Mouse (Mus musculus): ENCODE data around the gene Slc30a3.
"Not testable (repeated sequence)": the region's sequence is repeated elsewhere in the genome, so short reads cannot be mapped to it uniquely, and the experiment has no call there.

The Slc30a3 gene

DNA sequence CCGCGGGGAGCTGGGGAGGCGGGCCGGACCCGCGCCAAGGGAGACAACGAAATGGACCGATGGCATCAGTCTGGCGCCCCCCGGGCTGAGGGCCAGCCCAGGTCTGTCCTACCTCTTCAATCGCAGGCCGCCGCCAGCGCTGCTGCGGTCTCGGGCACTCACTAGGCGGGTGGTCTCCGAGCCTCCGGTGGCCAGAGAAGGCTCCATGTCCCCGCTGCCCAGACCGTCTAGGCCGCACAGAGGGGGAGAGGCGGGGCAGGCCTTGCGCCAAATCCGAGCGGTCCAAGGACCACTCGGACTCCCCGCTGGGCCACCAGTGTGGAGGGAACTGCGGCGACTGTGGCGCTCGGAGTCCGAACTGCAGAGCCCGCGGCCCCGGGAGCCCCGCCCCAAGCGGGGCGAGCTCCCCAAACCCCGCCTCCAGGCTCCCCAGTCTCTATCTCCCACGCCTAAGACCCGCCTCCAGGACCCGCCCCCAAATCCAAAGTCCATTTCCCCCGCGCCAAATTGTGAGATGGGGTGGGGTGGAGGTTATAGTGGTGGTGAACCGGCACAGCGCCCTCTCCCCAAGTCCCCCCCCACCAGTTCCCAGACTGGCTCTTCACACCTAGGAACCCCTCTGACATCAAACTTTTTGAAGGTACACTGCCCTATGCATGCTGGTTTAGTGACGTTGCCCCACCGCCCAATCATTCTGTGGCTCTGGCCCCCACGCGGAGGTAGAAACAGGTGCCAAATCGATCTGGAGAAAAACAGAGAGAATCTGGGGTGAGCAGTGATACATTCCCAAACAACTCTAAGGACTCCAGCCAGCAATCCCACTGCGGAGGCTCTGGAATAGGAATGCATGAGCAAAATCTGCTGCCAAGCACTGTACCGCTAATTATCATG lies 14.6 kb downstream of the Slc30a3 start:
- DNase-seq (ENCODE audit: low spot score in 2 of 2) = peak in 1 of 2 experiments; percentile 43

GRCm38 (mm10) chr5:31092231-31092975 lies 15.6 kb downstream of the Slc30a3 start:
- DNase-seq (ENCODE audit: low spot score in 2 of 2) = no peak

DNA sequence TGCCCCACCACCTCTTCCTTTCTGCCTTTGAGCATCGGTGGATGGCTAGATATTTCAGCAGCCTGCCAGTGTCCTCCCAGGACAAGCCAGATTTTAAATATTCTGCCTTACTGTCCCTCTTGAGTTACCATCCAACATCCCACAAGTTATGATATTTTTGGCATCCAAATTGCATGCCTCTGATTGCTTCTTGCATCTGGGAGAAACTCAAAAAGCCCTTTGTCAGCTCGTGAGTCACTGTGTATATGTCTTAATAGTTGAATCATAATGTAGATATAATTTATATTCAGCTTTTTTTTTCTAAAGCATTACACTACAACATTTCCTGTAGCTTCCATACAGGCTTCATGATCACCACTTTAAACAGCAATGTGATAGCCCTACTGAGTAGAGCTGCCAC lies 20.9 kb downstream of the Slc30a3 start:
- DNase-seq (ENCODE audit: low spot score in 2 of 2) = no peak

DNA sequence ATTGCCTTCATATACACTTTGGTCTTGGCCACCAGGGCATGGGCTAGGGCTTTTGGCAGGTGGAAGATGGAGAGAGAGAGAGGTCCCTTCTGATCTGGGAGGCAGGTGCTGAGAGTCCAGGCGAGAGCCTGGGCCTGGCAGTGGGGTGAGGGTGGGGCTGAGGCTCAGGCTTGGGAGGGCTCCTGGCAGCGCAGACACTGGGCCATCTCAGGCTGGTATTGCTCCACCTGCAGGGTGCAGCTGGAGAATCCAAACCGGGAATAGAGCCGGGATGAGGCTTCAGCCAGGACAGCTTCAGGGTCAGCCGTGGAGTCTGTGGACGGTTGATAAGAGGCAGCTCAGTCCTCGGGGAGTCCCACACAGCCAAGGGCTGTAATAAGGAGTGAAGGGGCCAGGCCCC lies 21.4 kb downstream of the Slc30a3 start:
- no peak for DNase-seq (ENCODE audit: low spot score in 2 of 2)

DNA sequence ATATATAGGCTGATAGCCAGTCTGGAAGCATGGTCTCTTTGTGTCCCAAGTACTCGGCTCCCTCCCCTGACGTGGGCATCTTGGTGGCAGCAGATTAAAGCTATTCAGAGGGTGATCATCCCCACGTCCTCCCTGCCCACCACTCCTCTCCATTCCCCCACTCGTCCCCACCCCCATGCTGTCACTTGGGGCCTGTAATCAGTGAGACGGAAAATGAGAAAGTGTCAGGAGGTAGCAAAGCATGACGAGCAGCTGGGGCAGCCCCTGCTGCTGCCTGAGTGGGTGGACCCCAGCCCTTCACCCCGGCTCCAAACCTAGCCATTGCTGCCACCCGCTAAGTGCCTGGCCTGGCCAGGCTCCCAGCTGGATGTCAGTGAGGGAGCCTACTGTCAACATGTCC lies 24.1 kb downstream of the Slc30a3 start:
- DNase-seq (ENCODE audit: low spot score in 2 of 2) = peak in 1 of 2 experiments; percentile 46

DNA sequence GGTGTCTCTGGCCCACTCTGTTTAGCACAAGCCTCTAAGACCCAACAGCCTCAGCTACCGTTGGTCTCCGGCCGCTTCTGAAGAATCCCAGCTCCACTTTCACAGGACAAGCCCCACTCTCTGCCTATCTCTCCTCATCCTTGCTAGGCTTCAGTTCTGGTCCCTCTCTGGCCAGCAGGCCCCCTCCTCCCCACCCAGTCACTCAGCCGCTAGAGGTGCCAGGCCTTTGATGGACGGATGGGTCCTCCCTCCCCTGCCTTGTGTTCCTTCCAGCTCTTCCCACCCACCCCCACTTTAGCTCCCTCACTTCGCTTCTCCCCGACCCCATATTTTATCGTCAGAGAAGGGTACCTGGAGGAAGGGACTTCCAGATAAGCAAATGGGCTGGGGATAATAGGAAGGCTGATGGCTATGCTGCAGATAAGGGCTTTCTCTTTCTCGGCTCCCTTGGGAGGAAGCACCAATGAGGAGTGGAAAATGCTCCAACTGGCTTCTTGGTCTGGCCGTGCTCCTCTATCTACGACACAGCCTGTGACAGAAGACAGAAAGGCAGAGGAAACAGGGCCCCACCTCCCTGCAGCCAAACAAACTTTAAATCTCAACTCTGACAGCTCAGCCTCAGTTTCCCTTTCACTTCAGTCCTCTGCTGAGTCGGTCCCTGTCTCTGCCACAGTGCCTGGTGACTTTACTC lies 25.0 kb downstream of the Slc30a3 start:
- no peak for DNase-seq (ENCODE audit: low spot score in 2 of 2)

DNA sequence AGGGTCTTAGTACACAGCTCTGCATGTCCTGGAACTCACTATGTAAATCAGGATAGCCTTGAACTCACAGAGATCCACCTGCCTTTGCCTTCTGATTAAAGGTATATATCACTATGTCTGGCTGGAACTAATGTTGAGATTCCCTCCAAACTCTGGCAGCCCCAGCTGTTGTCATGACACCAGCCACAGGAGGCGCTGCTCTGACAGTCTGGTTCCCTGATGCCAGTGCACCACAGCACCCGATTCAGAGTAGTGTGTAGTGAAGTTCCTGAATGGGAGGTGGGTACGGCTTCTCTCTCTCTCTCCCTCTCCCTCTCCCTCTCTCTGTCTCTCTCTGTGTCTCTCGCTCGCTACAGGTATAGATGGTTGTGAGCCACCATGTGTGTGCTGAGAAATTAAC lies 25.7 kb downstream of the Slc30a3 start:
- peak; percentile 45 to 86 for DNase-seq (ENCODE audit: low spot score in 2 of 2)

- peak; percentile 42 to 74 for DNase-seq (ENCODE audit: low spot score in 2 of 2)
Observed at GRCm38 (mm10) chr5:31081386-31081785, 26.7 kb downstream of the Slc30a3 start.

DNA sequence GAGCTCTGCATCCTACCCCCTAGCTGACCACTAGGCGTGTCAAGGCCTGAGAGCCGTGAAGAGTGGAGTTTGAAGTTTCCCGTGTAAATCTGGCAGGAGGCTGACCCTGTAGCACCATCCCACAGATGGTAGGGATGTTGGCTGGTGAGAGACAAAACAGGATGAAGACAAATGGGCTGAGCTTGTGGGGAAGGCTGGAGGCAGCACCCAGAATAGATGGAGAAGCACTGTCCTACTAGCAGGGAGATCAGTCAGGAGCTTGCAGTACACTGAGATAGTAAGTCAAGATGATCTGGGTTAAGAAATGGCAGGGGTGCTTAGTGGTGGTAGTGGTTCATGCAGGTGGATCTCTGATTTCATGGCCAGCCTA lies 27.3 kb downstream of the Slc30a3 start:
- no peak for DNase-seq (ENCODE audit: low spot score in 2 of 2)

GRCm38 (mm10) chr5:31080059-31080794 lies 27.8 kb downstream of the Slc30a3 start:
- DNase-seq (ENCODE audit: low spot score in 2 of 2) = no peak

- DNase-seq (ENCODE audit: low spot score in 2 of 2) = no peak
Observed at GRCm38 (mm10) chr5:31076346-31076745, 31.7 kb downstream of the Slc30a3 start.

DNA sequence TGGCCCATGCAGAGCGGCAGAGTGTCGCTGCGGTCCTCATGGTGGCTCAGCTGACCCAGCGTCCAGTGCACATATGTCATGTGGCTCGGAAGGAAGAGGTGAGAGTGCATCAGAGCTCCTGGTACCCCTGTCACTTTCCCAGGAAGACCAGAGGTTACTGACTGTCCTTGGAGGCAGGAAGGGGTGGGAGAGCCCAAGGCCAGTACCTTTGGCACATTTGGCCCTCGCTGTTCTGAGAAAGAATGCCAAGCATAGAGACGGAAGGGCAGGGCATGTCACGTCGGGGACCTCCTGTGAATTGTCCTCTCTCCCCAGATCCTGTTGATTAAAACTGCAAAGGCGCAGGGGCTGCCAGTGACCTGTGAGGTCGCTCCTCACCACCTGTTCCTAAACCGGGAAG lies 34.9 kb downstream of the Slc30a3 start:
- no peak for DNase-seq (ENCODE audit: low spot score in 2 of 2)

- no peak for DNase-seq (ENCODE audit: low spot score in 2 of 2)
Observed at GRCm38 (mm10) chr5:31071821-31072220, 36.2 kb downstream of the Slc30a3 start.

GRCm38 (mm10) chr5:31071059-31071458 lies 37.0 kb downstream of the Slc30a3 start:
- no peak for DNase-seq (ENCODE audit: low spot score in 2 of 2)

DNA sequence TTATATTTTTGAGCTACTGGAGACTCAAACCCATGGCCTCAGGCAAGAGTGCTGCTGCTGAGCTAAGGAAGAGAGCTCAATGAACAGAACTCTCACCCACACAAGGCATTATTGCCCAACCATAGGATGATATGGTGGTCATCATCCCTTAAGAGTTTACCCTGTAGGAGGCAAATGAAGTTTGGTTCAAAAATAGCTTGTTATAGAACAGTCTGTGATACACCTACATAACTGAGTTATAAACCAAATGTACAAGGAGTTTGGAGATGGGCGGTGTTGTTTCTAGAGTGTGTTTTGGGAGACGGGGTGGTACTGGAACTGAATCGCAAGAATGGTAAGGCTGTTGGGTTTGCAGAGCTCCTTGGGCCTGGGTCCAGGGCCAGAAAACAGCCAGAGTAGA lies 38.2 kb downstream of the Slc30a3 start:
- DNase-seq (ENCODE audit: low spot score in 2 of 2) = no peak

GRCm38 (mm10) chr5:31055216-31056140 lies 52.6 kb downstream of the Slc30a3 start:
- DNase-seq (ENCODE audit: low spot score in 2 of 2) = no peak

DNA sequence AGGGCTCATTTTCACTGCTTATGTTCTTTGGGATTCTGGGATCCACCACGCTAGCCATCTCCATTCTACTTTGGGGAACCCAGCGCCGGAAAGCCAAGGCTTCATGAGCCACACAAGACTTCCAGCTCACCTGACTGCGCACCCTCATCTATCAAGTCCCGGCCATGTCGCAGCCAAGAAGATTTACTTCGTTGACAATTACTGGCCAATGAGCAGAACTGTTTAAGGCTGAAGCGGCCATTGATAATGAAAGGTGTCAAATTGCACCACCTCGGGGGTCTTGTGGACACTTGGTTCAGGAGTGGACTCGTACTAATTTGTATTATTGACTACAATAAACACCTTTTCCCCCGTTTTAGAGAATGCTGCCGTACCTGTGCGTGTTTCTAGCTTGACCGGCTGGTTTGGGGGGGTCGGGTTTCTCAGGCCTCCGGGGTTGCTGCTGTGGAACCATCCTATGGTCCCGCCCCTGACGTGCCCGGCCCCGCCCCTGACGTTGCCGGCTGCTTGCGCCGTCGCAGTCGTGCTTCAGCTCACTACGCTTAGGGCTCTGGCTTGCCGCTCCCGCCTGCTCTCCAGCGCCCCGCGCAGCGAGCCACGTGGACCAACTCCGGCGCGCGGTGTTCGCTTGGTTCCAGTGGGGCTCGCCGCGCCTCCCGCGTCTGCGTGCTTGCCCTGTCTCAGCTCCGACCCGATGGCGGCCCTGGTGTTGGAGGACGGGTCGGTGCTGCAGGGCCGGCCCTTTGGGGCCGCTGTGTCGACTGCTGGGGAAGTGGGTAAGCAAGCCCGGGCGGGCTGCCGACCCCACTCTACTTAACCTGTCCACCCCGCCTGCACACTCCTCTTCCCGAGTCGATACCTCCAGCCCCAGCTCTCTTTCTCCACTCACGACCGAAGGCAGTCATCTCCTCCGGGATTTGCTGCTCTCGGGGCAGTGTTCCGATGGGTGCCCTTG lies 53.5 kb downstream of the Slc30a3 start, which contains the start of gene Cad:
Gene Cad, plus strand, starts transcription at position 520 of the 955 bp plus-strand sequence.
- peak; percentile 93 to 96 for DNase-seq (ENCODE audit: low spot score in 2 of 2)

GRCm38 (mm10) chr5:31053728-31054127 lies 54.3 kb downstream of the Slc30a3 start:
- DNase-seq (ENCODE audit: low spot score in 2 of 2) = not testable (repeated sequence)

- DNase-seq (ENCODE audit: low spot score in 2 of 2) = no peak
Observed at GRCm38 (mm10) chr5:31050427-31050826, 57.6 kb downstream of the Slc30a3 start.
